Mouse (Mus musculus): ENCODE data around the gene Clcn1.

Gene Clcn1

GRCm38 (mm10) chr6:42364607-42365006, 78.1 kb downstream of the Clcn1 start:
- no peak for DNase-seq (ENCODE audit: low spot score in 2 of 2)

GRCm38 (mm10) chr6:42365215-42365614, 78.7 kb downstream of the Clcn1 start:
- no peak for DNase-seq (ENCODE audit: low spot score in 2 of 2)
